Mouse (Mus musculus): ENCODE measurements around the gene Stk38. TPM values are rescaled to one million over a fixed set of nuclear protein-coding genes. Genes with fewer than 3 reads are reported as not detected.

The Stk38 gene
- 46.5 and 51.0 TPM in 2 replicates for polyA plus RNA-seq (2015; fragmentation: Nextera tagmentation; extraction: Ambion mirVana)

- under 1% methylated on average over 64 of the region's 65 CpGs for WGBS (ENCODE audit: insufficient replicate concordance)
- H3K27me3 ChIP-seq (ENCODE audit: control insufficient read depth, insufficient read depth, low read depth, low read length) = no peaks in the 10 kb centered on the region
- peak; percentile 93 for ATAC-seq (ENCODE audit: low read depth)
- H3K4me3 ChIP-seq (ENCODE audit: low read depth, low read length) = peak within 1 kb of the TSS; percentile 99
- peaks cover 27% of the 10 kb centered on the region for H3K4me1 ChIP-seq (ENCODE audit: control insufficient read depth, low read depth, low read length)
- H3K4me2 ChIP-seq (ENCODE audit: low read depth, low read length) = peak within 1 kb of the TSS; percentile 91
- H3K9me3 ChIP-seq (replicated peaks; ENCODE audit: control insufficient read depth, low read length) = no peaks in the 10 kb centered on the region
- peak within 1 kb of the TSS; percentile 99 for H3K9ac ChIP-seq (ENCODE audit: low read depth, low read length)
- H3K36me3 ChIP-seq (ENCODE audit: control insufficient read depth, insufficient read depth) = no peaks in the 10 kb centered on the region
- peak within 1 kb of the TSS; percentile 92 for H3K27ac ChIP-seq (ENCODE audit: low read length)
Observed at GRCm38 (mm10) chr17:29007641-29008325, at the start of gene Stk38. Gene Stk38, minus strand, starts transcription at chr17:29007995.

GRCm38 (mm10) chr17:29057361-29057890 is 49.6 kb upstream of the Stk38 start:
- 62% methylated on average over 11 of the region's 11 CpGs for WGBS (ENCODE audit: insufficient replicate concordance)
- H3K4me2 ChIP-seq (ENCODE audit: low read depth, low read length) = no peak overlapping the region

GRCm38 (mm10) chr17:29056699-29057151 is 48.9 kb upstream of the Stk38 start:
- Histone ChIP-seq H3K27ac (ENCODE audit: low read length) (no peak overlapping the region), H3K4me3 (ENCODE audit: low read depth, low read length) (no peak overlapping the region), H3K9me3 (replicated peaks; ENCODE audit: control insufficient read depth, low read length) (no peaks in the 10 kb centered on the region), H3K4me1 (ENCODE audit: control insufficient read depth, low read depth, low read length) (peaks cover 3% of the 10 kb centered on the region; the same call in 1 of the 2 replicates), H3K9ac (ENCODE audit: low read depth, low read length) (no peak overlapping the region), H3K36me3 (ENCODE audit: control insufficient read depth, insufficient read depth) (no peaks in the 10 kb centered on the region), H3K4me2 (ENCODE audit: low read depth, low read length) (no peak overlapping the region), H3K27me3 (ENCODE audit: control insufficient read depth, insufficient read depth, low read depth, low read length) (no peaks in the 10 kb centered on the region)
- no peak for ATAC-seq (ENCODE audit: low read depth)
- 7% methylated on average over 8 of the region's 8 CpGs for whole genome bisulfite sequencing (ENCODE audit: insufficient replicate concordance)

More at GRCm38 (mm10) chr17:29057361-29057890, 49.6 kb upstream of the Stk38 start:
- H3K27me3 ChIP-seq (ENCODE audit: control insufficient read depth, insufficient read depth, low read depth, low read length) = no peaks in the 10 kb centered on the region
- H3K27ac ChIP-seq (ENCODE audit: low read length) = no peak overlapping the region
- no peak for ATAC-seq (ENCODE audit: low read depth)
- peaks cover 3% of the 10 kb centered on the region for H3K4me1 ChIP-seq (ENCODE audit: control insufficient read depth, low read depth, low read length)
- no peak overlapping the region for H3K4me3 ChIP-seq (ENCODE audit: low read depth, low read length)
- H3K9ac ChIP-seq (ENCODE audit: low read depth, low read length) = no peak overlapping the region
- no peaks in the 10 kb centered on the region for H3K36me3 ChIP-seq (ENCODE audit: control insufficient read depth, insufficient read depth)
- no peaks in the 10 kb centered on the region for H3K9me3 ChIP-seq (replicated peaks; ENCODE audit: control insufficient read depth, low read length)

GRCm38 (mm10) chr17:29056207-29056606 is 48.4 kb upstream of the Stk38 start:
- no peak overlapping the region for H3K9ac ChIP-seq (ENCODE audit: low read depth, low read length)
- H3K4me2 ChIP-seq (ENCODE audit: low read depth, low read length) = no peak overlapping the region
- ATAC-seq (ENCODE audit: low read depth) = no peak
- no peaks in the 10 kb centered on the region for H3K27me3 ChIP-seq (ENCODE audit: control insufficient read depth, insufficient read depth, low read depth, low read length)
- no peak overlapping the region for H3K4me3 ChIP-seq (ENCODE audit: low read depth, low read length)
- no peaks in the 10 kb centered on the region for H3K36me3 ChIP-seq (ENCODE audit: control insufficient read depth, insufficient read depth)
- no peaks in the 10 kb centered on the region for H3K9me3 ChIP-seq (replicated peaks; ENCODE audit: control insufficient read depth, low read length)
- peaks cover 3% of the 10 kb centered on the region; the same call in 1 of the 2 replicates for H3K4me1 ChIP-seq (ENCODE audit: control insufficient read depth, low read depth, low read length)
- H3K27ac ChIP-seq (ENCODE audit: low read length) = no peak overlapping the region
- WGBS (ENCODE audit: insufficient replicate concordance) = 22% methylated on average over 7 of the region's 7 CpGs

GRCm38 (mm10) chr17:29055586-29055985 is 47.8 kb upstream of the Stk38 start:
- ATAC-seq (ENCODE audit: low read depth) = no peak
- Histone ChIP-seq H3K36me3 (ENCODE audit: control insufficient read depth, insufficient read depth) (no peaks in the 10 kb centered on the region), H3K27me3 (ENCODE audit: control insufficient read depth, insufficient read depth, low read depth, low read length) (no peaks in the 10 kb centered on the region), H3K9me3 (replicated peaks; ENCODE audit: control insufficient read depth, low read length) (no peaks in the 10 kb centered on the region), H3K4me3 (ENCODE audit: low read depth, low read length) (no peak overlapping the region), H3K4me1 (ENCODE audit: control insufficient read depth, low read depth, low read length) (peaks cover 3% of the 10 kb centered on the region), H3K27ac (ENCODE audit: low read length) (no peak overlapping the region), H3K9ac (ENCODE audit: low read depth, low read length) (no peak overlapping the region), H3K4me2 (ENCODE audit: low read depth, low read length) (no peak overlapping the region)
- 64% methylated on average over 5 of the region's 5 CpGs for WGBS (ENCODE audit: insufficient replicate concordance)

- H3K4me3 ChIP-seq (ENCODE audit: low read depth, low read length) = no peak overlapping the region
- H3K9me3 ChIP-seq (replicated peaks; ENCODE audit: control insufficient read depth, low read length) = no peaks in the 10 kb centered on the region
- no peak overlapping the region for H3K27ac ChIP-seq (ENCODE audit: low read length)
- 49% methylated on average over 6 of the region's 6 CpGs for WGBS (ENCODE audit: insufficient replicate concordance)
- H3K4me2 ChIP-seq (ENCODE audit: low read depth, low read length) = no peak overlapping the region
- H3K36me3 ChIP-seq (ENCODE audit: control insufficient read depth, insufficient read depth) = no peaks in the 10 kb centered on the region
- peaks cover 13% of the 10 kb centered on the region for H3K4me1 ChIP-seq (ENCODE audit: control insufficient read depth, low read depth, low read length)
- H3K27me3 ChIP-seq (ENCODE audit: control insufficient read depth, insufficient read depth, low read depth, low read length) = no peaks in the 10 kb centered on the region
- H3K9ac ChIP-seq (ENCODE audit: low read depth, low read length) = no peak overlapping the region
- ATAC-seq (ENCODE audit: low read depth) = no peak
Observed at GRCm38 (mm10) chr17:29054429-29054828, 46.6 kb upstream of the Stk38 start.

GRCm38 (mm10) chr17:29053841-29054240 is 46.0 kb upstream of the Stk38 start:
- no peak overlapping the region for H3K4me2 ChIP-seq (ENCODE audit: low read depth, low read length)
- no peaks in the 10 kb centered on the region for H3K9me3 ChIP-seq (replicated peaks; ENCODE audit: control insufficient read depth, low read length)
- no peak overlapping the region for H3K9ac ChIP-seq (ENCODE audit: low read depth, low read length)
- H3K27me3 ChIP-seq (ENCODE audit: control insufficient read depth, insufficient read depth, low read depth, low read length) = no peaks in the 10 kb centered on the region
- H3K36me3 ChIP-seq (ENCODE audit: control insufficient read depth, insufficient read depth) = no peaks in the 10 kb centered on the region
- H3K4me1 ChIP-seq (ENCODE audit: control insufficient read depth, low read depth, low read length) = peaks cover 16% of the 10 kb centered on the region
- no peak overlapping the region for H3K4me3 ChIP-seq (ENCODE audit: low read depth, low read length)
- no peak overlapping the region for H3K27ac ChIP-seq (ENCODE audit: low read length)
- 58% methylated on average over 7 of the region's 7 CpGs for WGBS (ENCODE audit: insufficient replicate concordance)
- no peak for ATAC-seq (ENCODE audit: low read depth)

GRCm38 (mm10) chr17:29053067-29053466 is 45.3 kb upstream of the Stk38 start:
- ATAC-seq (ENCODE audit: low read depth) = no peak
- 85% methylated on average over 6 of the region's 6 CpGs for WGBS (ENCODE audit: insufficient replicate concordance)
- Histone ChIP-seq H3K36me3 (ENCODE audit: control insufficient read depth, insufficient read depth) (no peaks in the 10 kb centered on the region), H3K4me2 (ENCODE audit: low read depth, low read length) (no peak overlapping the region), H3K27ac (ENCODE audit: low read length) (no peak overlapping the region), H3K27me3 (ENCODE audit: control insufficient read depth, insufficient read depth, low read depth, low read length) (no peaks in the 10 kb centered on the region), H3K4me3 (ENCODE audit: low read depth, low read length) (no peak overlapping the region), H3K9me3 (replicated peaks; ENCODE audit: control insufficient read depth, low read length) (no peaks in the 10 kb centered on the region), H3K9ac (ENCODE audit: low read depth, low read length) (no peak overlapping the region), H3K4me1 (ENCODE audit: control insufficient read depth, low read depth, low read length) (peaks cover 16% of the 10 kb centered on the region)

GRCm38 (mm10) chr17:29050791-29051190 is 43.0 kb upstream of the Stk38 start:
- no peak overlapping the region for H3K9ac ChIP-seq (ENCODE audit: low read depth, low read length)
- H3K27ac ChIP-seq (ENCODE audit: low read length) = no peak overlapping the region
- H3K4me3 ChIP-seq (ENCODE audit: low read depth, low read length) = no peak overlapping the region

More at GRCm38 (mm10) chr17:29050791-29051190, 43.0 kb upstream of the Stk38 start:
- Histone ChIP-seq H3K4me2 (ENCODE audit: low read depth, low read length) (peak overlapping the region; percentile 31; the same call in 1 of the 2 replicates), H3K4me1 (ENCODE audit: control insufficient read depth, low read depth, low read length) (peaks cover 13% of the 10 kb centered on the region), H3K27me3 (ENCODE audit: control insufficient read depth, insufficient read depth, low read depth, low read length) (no peaks in the 10 kb centered on the region), H3K9me3 (replicated peaks; ENCODE audit: control insufficient read depth, low read length) (no peaks in the 10 kb centered on the region), H3K36me3 (ENCODE audit: control insufficient read depth, insufficient read depth) (peaks cover 17% of the 10 kb centered on the region)
- WGBS (ENCODE audit: insufficient replicate concordance) = 48% methylated on average over 14 of the region's 14 CpGs
- ATAC-seq (ENCODE audit: low read depth) = no peak

Data from liver, embryonic 16.5 days (tissue).